Mouse (Mus musculus) thymus, postnatal 36 days (tissue): ENCODE results near the gene Map7.

Experiments
- DNase-seq, 2 experiments: peaks; one replicate each; pipeline ENCODE4 v3.0.0; 2022; ENCODE audit warnings: mixed read lengths in 2 of 2

Gene Map7

DNA sequence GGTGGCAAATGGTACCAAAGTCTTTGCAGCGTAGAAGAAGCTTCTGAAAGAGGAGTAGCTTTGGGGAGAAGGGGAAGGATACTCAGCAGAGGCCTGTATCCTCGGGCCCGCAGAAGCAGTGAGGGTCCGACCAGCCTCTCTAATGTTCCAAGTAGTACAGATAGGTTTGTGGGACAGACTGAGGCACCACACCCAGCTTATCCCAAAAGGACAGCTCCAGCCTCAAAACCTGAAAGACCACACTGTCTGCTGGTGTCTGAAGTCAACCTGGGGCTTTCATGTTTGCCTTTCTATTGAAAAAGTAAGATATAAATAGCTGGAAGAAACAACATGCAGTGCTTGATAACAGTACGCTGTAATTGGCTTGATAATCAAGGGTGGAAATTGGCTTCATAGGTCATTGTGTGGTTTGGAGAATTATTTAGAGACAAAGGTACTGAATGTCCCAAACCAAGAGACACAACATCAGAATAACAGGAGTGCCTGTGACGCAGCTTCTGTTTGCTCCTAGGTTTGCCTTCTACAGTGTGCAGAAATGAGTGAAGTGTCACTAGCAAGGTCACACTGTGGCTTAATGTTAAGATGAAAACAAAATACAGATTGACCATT, 42.0 kb downstream of the Map7 start:
- DNase-seq = no peak

GRCm38 (mm10) chr10:20194847-20195540, 46.7 kb downstream of the Map7 start:
- DNase-seq = no peak

DNA sequence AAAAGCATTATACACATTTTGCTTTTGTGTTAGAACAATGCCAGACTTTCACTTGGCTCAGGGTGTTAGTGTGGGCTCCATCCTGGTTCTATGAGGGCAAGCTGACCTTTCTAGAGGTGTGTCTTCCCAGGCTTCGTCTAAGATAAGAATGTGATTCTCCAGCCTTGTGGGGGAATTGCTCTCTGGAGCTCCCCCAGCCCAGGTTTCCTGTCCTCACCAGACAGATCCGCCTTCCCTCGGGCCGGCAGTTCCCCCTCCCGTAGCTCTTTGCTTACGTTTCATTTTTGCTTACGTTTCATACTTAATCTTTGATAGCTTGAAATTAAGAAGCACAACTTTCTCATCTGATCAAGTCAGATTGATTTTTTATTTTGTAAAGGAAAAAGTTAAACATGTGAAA, 48.8 kb downstream of the Map7 start:
- no peak for DNase-seq

DNA sequence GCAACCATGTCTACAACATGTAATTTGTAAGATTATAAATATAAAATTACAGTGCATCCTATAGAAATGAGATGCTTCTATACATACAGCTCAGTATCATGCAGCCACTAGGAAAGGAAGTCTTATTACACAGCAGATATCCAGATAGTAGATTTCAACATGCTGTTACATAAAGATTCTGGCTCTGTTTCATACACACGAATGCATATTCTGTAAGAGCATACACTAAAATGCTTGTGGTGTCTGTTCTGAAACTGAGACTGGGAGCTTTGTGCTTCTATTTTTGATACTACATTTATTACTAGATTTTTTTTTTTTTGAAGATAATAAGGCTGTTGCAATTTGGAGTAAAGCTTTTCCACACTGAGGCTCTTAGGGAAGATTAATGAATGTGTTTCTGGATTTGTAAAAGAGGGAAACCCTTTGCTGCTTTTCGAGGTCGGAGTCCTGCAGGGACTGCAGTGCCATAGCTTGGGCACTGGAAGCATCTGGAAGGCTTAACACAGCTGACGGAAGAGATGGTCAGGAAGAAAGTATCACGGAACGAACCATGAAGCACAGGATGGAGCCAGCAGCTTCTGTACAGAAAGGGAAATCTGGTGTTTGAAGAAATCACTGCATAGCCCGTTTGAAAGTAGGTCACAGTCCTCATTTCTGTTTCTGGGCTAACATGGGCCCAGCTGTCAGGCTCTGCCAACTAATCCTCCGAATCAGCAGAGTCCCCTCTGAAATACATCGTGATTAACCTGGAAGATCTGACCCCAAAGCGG, 50.9 kb downstream of the Map7 start:
- no peak for DNase-seq

GRCm38 (mm10) chr10:20201236-20201635, 53.0 kb downstream of the Map7 start:
- no peak for DNase-seq

DNA sequence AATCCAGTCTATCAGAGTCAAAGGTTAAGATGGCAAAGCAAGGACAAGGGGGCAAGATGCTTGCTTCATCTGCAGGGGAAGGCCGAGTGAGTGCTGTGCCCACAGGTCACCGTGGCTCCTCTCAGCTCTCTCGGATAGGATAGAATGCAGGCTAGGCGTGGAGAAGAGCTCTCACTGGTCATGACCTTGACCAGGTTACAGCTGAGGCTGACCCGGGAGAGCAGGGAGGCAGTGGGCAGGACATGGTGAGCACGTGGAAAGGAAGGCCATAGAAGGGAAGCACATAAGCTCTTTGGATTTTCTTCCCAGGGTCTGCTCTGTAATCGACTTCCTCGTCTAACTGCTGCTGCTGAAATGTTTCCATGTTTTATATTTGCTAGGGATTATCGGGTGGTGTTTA, 53.9 kb downstream of the Map7 start:
- no peak for DNase-seq

DNA sequence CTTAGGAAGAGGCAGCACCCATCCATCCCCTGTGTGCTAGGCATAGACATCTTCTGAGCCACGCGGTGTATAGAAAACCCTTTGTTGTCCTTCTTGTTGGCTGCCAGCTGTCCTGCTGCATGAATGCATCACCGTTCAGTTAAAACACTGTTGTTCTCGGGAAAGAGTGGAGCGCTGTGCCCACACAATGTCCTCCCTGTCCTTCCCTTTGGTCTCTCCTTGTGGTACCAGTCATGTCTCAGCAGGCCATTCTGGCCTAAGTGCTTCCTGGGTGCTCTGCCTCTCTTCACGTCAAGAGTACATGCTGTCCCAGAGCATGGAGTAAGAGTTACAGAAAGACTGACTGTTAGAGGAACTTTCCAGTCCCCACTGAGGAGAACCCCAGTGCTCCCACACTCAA, 54.5 kb downstream of the Map7 start:
- DNase-seq = no peak

GRCm38 (mm10) chr10:20203502-20203901, 55.2 kb downstream of the Map7 start:
- DNase-seq = no peak

DNA sequence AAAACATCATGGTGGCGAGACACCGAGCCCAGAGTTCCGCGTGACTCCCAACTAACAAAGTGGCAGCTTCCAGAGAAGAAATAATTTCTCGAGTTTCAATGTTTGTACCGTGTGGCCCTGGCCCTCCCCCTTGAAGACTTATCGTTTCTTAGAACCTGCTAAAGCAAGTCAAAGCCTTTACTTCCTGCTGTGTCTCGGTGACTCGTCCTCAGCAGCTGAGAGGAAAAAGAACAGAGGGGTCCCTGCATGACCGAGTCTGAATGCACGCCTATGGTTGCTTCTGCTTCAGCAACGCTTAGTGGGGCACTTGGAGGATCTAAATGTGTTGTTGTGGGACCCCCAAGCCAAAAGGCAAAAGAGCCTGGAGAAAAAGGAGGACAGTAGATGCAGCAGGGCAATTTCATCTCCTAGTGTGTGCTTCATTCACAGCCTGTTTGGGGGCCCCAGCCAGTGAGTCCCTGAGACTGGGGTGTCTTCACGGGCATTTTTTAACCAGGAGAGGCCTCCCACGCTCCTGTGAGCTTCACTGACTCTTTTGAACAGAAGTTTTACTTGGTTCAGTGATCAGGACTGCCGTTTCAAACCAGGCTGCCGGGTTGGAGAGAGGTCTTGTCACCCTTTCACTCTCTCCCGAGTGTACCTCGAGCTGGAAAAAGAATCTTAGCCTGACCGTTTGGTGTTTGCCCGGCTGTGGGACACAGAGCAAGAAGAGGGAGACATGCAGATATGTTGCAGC, 56.6 kb downstream of the Map7 start:
- DNase-seq = peak; percentile 22 to 37

DNA sequence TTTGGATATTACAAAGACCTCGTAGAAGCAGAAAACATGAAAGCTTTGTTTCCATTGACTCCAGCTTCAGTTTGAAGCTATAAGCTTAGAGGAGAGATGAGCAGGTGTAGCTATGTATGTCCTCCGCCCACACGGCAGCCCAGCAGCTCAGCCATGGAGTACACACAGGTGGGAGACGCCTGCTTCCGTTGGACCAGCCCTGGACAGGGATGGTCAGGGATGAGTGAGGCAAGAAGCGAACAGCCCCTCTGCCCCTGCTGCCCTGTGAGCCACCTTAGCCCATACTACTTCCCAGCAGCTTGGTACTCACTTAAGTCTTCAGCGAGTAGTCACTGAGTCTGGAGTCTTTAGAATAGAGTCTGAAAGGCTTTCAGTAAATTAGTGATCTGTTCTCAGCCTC, 58.7 kb downstream of the Map7 start:
- DNase-seq = no peak

DNA sequence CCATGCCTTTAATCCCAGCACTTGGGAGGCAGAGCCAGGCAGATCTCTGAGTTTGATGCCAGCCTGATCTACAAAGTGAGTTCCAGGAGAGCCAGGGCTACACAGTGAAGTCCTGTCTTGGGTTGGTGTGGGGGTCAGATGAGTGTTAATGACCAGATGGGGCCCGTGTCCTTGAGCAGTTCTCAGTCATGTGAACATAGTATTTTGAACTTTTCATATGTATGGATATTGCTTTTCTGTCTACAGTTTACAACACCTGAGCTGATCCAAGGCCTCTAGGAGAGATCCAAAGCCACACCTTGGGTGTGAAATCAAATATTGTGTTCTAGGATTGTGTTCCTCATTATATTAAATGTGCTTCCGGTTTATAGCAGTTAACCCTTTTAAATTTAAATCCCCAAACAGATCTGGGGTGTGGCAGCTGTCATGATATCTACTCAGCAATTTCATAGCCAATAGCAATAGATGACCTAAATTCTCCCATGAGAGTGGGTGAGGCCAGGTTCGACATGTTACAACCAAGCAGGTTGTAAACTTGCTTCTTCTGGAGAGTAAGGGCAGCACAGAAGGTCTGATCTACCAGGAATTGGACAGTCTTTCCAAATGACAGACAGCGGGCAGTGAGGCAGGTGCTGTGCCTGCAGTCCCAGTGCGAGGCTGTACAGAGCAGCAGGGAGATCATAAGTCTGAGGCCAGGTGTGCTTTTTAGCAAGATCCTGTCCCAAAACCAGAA, 61.5 kb downstream of the Map7 start:
- no peak for DNase-seq

- no peak for DNase-seq
These were observed 66.1 kb downstream of the Map7 start for GRCm38 (mm10) chr10:20214418-20214817.

- no peak for DNase-seq
These were observed 68.7 kb downstream of the Map7 start for GRCm38 (mm10) chr10:20216982-20217381.

DNA sequence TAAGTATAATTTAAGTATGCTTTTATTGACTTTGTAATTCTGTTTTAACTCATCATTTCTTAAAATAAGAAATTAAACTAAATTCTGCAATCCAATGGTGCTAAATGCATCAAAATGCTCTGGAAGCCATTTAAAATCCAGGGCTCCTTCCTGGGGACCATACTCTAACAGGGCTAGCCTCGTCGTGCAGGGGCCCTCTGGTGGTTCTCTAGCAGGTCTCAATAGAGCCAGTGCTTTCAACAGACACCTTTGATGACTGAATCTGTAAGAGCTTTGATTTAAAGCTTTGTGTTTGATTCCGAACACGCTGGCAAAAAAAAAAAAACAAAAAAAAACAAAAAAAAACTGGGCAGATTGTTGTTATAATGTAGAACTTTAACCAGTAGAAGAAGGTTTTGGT, 70.6 kb downstream of the Map7 start:
- DNase-seq = no peak

GRCm38 (mm10) chr10:20219538-20219937, 71.3 kb downstream of the Map7 start:
- peak; percentile 34 to 55 for DNase-seq

- DNase-seq = no peak
These were observed 72.3 kb downstream of the Map7 start for GRCm38 (mm10) chr10:20220443-20221071.

DNA sequence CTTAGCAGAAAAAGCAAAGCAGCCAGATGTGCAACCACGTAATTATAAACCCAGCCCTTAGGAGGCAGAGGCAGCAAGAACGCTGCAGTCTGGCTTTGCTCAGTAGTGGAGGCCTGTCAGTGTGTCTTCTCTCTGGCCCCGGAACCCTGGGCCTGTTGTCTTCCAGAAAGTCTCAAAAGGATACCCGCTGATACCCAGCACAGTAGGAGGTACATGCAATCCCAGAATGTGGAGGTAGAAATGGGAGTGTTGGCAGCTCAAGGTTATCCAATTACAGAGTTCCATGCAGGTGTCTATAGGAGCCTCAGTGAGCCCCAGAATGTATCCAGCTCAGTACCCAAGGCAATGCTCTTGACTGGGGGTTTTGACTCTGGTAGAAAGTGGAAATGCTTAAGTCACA, 73.7 kb downstream of the Map7 start:
- no peak for DNase-seq

- DNase-seq = no peak
These were observed 78.5 kb downstream of the Map7 start for GRCm38 (mm10) chr10:20226728-20227127.

- no peak for DNase-seq
These were observed 81.8 kb downstream of the Map7 start for GRCm38 (mm10) chr10:20230026-20230425.

GRCm38 (mm10) chr10:20233451-20233850, 85.2 kb downstream of the Map7 start:
- no peak for DNase-seq

GRCm38 (mm10) chr10:20234466-20234865, 86.2 kb downstream of the Map7 start:
- DNase-seq = no peak

GRCm38 (mm10) chr10:20235656-20236055, 87.4 kb downstream of the Map7 start:
- DNase-seq = no peak
